Mouse (Mus musculus) thymus, postnatal 25 days (tissue): ENCODE results near the gene Ssxb1.
"Not testable (repeated sequence)": the region's sequence is repeated elsewhere in the genome, so short reads cannot be mapped to it uniquely, and the experiment has no call there.

Experiments used
- DNase-seq: peaks from one replicate; pipeline ENCODE4 v3.0.0; 2022

The Ssxb1 gene

DNA sequence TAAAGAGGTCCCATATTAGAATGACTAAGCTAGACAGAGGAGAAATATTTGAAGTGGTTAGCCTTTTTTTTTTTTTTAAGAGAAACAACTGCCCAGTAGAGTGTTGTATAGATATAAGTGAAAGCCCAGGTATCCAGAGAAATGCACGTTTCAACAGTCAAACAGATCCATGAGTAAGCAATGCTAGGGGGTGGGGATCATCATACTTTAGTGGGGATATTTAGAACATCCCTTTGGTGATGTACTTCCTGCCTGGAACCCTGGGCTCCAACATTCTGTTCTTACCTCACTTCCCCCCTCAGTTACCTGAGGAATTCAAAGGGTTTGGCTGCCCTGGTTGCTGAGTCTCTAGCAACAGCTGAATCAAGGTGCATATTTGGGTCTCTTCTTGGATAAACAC is at the start of gene Ssxb1:
Gene Ssxb1, plus strand, starts transcription at position 301 of the 400 bp plus-strand sequence.
- not testable (repeated sequence) for DNase-seq

DNA sequence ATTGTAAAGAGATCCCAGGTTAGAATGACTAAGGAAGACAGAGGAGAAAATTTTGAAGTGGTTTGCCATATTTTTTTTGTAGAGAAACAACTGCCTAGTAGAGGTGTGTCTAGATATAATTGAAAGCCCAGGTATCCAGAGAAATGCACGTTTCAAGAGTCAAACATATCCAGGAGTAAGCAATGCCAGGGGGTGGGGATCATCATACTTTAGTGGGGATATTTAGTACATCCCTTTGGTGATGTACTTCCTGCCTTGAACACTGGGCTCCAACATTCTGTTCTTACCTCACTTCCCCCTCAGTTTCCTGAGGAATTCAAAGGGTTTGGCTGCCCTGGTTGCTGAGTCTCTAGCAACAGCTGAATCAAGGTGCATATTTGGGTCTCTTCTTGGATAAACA is 46.4 kb upstream of the Ssxb1 start, which contains the start of gene Ssxb9:
Gene Ssxb9, plus strand, starts transcription at position 301 of the 400 bp plus-strand sequence.
- not testable (repeated sequence) for DNase-seq

DNA sequence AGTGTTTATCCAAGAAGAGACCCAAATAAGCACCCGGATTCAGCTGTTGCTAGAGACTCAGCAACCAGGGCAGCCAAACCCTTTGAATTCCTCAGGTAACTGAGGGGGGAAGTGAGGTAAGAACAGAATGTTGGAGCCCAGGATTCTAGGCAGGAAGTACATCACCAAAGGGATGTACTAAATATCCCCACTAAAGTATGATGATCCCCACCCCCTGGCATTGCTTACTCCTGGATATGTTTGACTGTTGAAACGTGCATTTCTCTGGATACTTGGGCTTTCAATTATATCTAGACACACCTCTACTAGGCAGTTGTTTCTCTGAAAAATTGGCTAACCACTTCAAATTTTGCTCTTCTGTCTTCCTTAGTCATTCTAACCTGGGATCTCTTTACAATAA is 48.5 kb downstream of the Ssxb1 start, which contains the start of gene Ssxb2:
Gene Ssxb2, minus strand, starts transcription at position 101 of the 400 bp plus-strand sequence.
- DNase-seq, result not testable (repeated sequence)
